Mouse (Mus musculus): ENCODE measurements around the gene Trim25.

Trim25 gene

DNA sequence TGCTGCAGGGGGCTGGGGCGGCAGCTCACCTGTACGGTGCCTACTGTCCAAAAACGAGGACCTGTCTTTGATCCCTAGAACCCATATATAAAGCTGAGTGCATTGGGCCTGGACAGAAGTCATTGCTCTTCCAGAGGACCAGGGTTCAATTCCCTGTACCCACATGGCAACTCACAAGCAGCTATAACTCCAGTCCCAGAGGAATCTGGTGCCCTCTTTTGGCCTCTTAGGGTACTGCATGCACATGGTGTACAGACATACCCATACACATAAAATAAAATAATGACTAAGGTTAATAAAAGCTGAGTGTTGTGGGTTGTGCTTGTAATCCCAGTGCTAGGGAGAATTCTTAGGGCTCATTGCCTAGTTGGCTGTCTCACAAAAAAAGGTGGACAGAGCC is 66.1 kb downstream of the Trim25 start:
- no peak for DNase-seq (ENCODE audit: low read depth)

- DNase-seq (ENCODE audit: low read depth), result no peak
Measured at GRCm38 (mm10) chr11:89066126-89066525, 67.0 kb downstream of the Trim25 start.

DNA sequence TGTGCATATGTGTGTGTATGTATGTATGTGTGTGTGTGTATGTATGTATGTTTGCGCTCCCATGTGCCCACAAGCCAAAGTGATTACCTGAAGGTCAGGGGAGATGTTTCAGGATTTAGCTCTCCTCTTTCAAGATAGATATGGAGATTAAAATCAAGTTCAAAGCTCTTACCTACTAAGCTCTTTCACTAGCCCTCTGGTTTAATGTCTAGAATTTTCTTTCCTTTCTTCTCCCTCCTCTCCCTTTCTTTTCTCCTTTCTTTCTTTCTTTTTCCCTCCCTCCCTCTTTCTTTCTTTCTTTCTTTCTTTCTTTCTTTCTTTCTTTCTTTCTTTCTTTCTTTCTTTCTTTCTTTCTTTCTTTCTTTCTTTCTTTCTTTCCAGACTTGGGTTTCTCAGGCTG is 67.6 kb downstream of the Trim25 start, which contains the start of gene Dgke:
Dgke (minus strand) TSS at position 101 of the 400 bp plus-strand sequence.
- DNase-seq (ENCODE audit: low read depth), result no peak

GRCm38 (mm10) chr11:89067301-89067822 is 68.2 kb downstream of the Trim25 start:
- DNase-seq (ENCODE audit: low read depth), result no peak

GRCm38 (mm10) chr11:89067871-89068490 is 68.8 kb downstream of the Trim25 start:
- DNase-seq (ENCODE audit: low read depth), result no peak

DNA sequence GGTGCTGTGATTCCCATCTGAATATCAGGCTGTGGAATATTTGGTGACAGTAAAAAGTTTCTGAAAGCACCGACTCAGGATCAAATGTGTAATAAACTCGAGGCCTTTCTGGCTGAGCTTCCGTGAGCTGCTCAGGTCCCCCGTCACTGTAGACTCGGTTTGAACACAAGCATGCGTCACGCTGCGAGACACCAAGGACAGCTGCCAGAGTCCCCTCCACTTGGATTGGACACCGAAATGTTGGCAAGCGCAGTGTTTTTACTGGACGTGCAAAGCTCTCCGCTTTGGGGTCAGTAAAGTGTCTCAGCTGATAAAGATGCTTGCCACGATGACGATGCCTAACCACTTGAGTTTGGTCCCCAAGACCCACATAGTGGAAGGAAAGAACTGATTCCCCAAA is 69.5 kb downstream of the Trim25 start:
- DNase-seq (ENCODE audit: low read depth), result no peak

DNA sequence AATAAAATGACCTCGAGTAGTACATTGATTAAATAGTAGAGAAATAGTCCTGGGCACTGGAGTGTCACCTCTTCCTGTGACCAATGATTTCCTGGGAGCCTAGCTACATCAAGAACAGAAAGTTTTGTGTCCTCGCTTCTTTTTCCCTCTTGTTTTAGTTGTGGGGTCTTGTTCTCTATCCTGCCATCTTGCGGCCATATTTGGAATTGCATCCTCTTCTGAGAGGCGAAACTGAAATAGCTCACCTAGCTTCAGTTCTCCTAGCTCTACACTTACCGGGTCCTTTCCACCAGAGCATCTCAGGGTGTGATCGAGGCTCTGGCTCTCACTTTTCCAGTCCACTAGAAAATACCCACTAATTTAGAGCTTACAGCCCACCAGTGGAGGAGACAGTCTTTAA is 70.1 kb downstream of the Trim25 start:
- DNase-seq (ENCODE audit: low read depth), result no peak
